Mouse (Mus musculus) olfactory bulb, adult 2 months (tissue): ENCODE data around the gene Rab3d.

ENCODE experiments used
- CTCF ChIP-seq: fragments of 200-500 bp; IDR thresholded peaks from 2 replicates; pipeline ENCODE4 v1.5.1; 2012; ENCODE audit warnings: low read depth, mild to moderate bottlenecking, low read length, moderate library complexity; ENCODE audit not compliant: insufficient read depth
- POLR2A ChIP-seq: fragments of 200-500 bp; IDR thresholded peaks from 2 replicates; pipeline ENCODE4 v1.6.1; 2012; ENCODE audit warnings: mild to moderate bottlenecking, low read depth, low read length, moderate library complexity; ENCODE audit not compliant: insufficient read depth

DNA sequence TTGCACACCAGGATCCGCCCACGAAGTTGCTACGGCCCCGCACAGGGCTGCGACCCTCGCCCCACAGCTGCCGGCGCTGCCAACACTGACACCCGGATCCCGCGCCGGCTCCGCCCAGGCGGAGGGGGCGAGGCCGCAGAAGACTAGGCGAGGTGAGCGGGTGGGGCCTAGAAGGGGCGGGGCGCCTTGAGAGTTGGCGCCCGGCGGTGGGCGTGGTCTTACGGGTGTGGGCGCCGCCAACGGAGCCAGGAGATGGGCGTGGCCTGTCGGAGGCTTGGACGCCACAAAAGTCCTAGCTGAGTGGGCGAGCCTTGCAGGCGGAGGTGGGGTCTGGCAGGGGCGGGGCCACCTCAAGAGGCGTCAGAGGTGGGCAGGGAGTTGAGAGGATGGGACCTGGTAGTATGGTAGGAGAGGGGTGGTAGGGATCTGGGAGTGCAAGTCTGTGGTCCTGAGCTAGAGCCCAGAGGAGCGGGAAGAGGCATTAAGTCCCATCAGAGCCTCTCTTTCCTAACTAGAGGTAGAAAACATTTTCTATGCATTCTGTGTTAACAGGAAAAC, at the start of gene Rab3d:
- no peak for TF ChIP-seq CTCF
- TF ChIP-seq POLR2A, result peak; percentile 31; the same call in 1 of the 2 replicates
